In genomic region chr13:58933126-58933525, GRCm38 (mm10) we compare ENCODE assay signal across 17 mouse cellular contexts.
A peak's percentile ranks its signal among the peaks of the same experiment; 100 is the strongest.
DNase-seq lines count a peak whose midpoint lies in the region; ATAC-seq lines count a peak whose summit lies in the region.
"Had no signal": no experiment of that assay in that cellular context is flagged by ENCODE, and none has a peak within 500 bp of the region (broad histone marks: within the 10 kb centered on the region; RNA-seq: fewer than 3 reads in every experiment).

No protein-coding gene starts in this region.

- H3K27me3 ChIP-seq in midbrain, embryonic 12.5 days: no peaks in the 10 kb centered on the region
- 0 out of 2 replicates have a peak, but pooled peaks cover 9% of the 10 kb centered on the region for H3K27me3 ChIP-seq in midbrain, embryonic 10.5 days (ENCODE audit: low read depth, poor library complexity, severe bottlenecking)
- H3K27me3 ChIP-seq in hindbrain, embryonic 16.5 days (replicated peaks; ENCODE audit: control insufficient read depth, insufficient read depth, low read length): no peaks in the 10 kb centered on the region
- no peaks in the 10 kb centered on the region for H3K27me3 ChIP-seq in neural tube, embryonic 15.5 days (replicated peaks)
- H3K27me3 ChIP-seq: CH12.LX; liver, embryonic 15.5 days; megakaryocyte, embryonic 14.5 days had no signal

- 0 out of 2 replicates have a peak overlapping the region, but pooled peaks have one; percentile 24 for H3K9ac ChIP-seq in midbrain, embryonic 12.5 days (replicated peaks)
- no peak overlapping the region for H3K9ac ChIP-seq in hindbrain, embryonic 16.5 days (ENCODE audit: low read depth, low read length)
- H3K9ac ChIP-seq in neural tube, embryonic 15.5 days (replicated peaks): no peak overlapping the region
- H3K9ac ChIP-seq: heart, embryonic 13.5 days; liver, embryonic 15.5 days had no signal

- no peak for DNase-seq in cerebellum, postnatal 14 days
- no peak for DNase-seq in midbrain, embryonic 10.5 days (ENCODE audit: low spot score)
- DNase-seq in left cerebral cortex, postnatal 10 days (ENCODE audit: extremely low spot score in 1 of 2, low spot score in 2 of 2): no peak
- DNase-seq in B cell, adult 2 months: no peak
- DNase-seq: kidney, adult 11 months; kidney, postnatal 10 days; lung, postnatal 10 days; right cerebral cortex, postnatal 25 days; thymus, postnatal 4 days had no signal

- peak overlapping the region; percentile 31; the same call in 1 of the 2 replicates for H3K27ac ChIP-seq in midbrain, embryonic 12.5 days (replicated peaks)
- no peak overlapping the region; the same call in 1 of the 2 replicates for H3K27ac ChIP-seq in midbrain, embryonic 10.5 days (replicated peaks)
- H3K27ac ChIP-seq in hindbrain, embryonic 16.5 days (ENCODE audit: low read depth, low read length): no peak overlapping the region; the same call in 1 of the 2 replicates
- H3K27ac ChIP-seq in neural tube, embryonic 15.5 days (replicated peaks): 0 out of 2 replicates have a peak overlapping the region, but pooled peaks have one; percentile 10
- H3K27ac ChIP-seq: heart, embryonic 13.5 days; liver, embryonic 15.5 days had no signal

- no peak overlapping the region for H3K4me3 ChIP-seq in midbrain, embryonic 12.5 days
- no peak overlapping the region for H3K4me3 ChIP-seq in midbrain, embryonic 10.5 days
- no peak overlapping the region for H3K4me3 ChIP-seq in hindbrain, embryonic 16.5 days (ENCODE audit: low read length)
- H3K4me3 ChIP-seq in neural tube, embryonic 15.5 days (replicated peaks): no peak overlapping the region
- H3K4me3 ChIP-seq: heart, embryonic 13.5 days; liver, embryonic 15.5 days; megakaryocyte, embryonic 14.5 days had no signal

- H3K36me3 ChIP-seq in midbrain, embryonic 12.5 days: no peaks in the 10 kb centered on the region
- H3K36me3 ChIP-seq in midbrain, embryonic 10.5 days: no peaks in the 10 kb centered on the region
- no peaks in the 10 kb centered on the region for H3K36me3 ChIP-seq in hindbrain, embryonic 16.5 days (ENCODE audit: control insufficient read depth, insufficient read depth, low read length)
- no peaks in the 10 kb centered on the region for H3K36me3 ChIP-seq in neural tube, embryonic 15.5 days
- H3K36me3 ChIP-seq: heart, embryonic 13.5 days; liver, embryonic 15.5 days had no signal

- WGBS in midbrain, embryonic 12.5 days: 11% methylated on average over 4 of the region's 4 CpGs
- 10% methylated on average over 4 of the region's 4 CpGs for WGBS in midbrain, embryonic 10.5 days
- WGBS in hindbrain, embryonic 16.5 days: 25% methylated on average over 4 of the region's 4 CpGs
- WGBS in neural tube, embryonic 15.5 days: 25% methylated on average over 4 of the region's 4 CpGs

- intact Hi-C loops in left cerebral cortex, postnatal 10 days (cut with DNase I): loop anchor here (5.0 to 10.0 kb wide), 2 partner anchors 126 to 142 kb away; partner anchors contain the start of gene Ntrk2

- no peaks in the 10 kb centered on the region for H3K9me3 ChIP-seq in midbrain, embryonic 12.5 days
- no peaks in the 10 kb centered on the region for H3K9me3 ChIP-seq in midbrain, embryonic 10.5 days (replicated peaks)
- no peaks in the 10 kb centered on the region for H3K9me3 ChIP-seq in hindbrain, embryonic 16.5 days (ENCODE audit: control insufficient read depth, low read length)
- H3K9me3 ChIP-seq in neural tube, embryonic 15.5 days (replicated peaks): no peaks in the 10 kb centered on the region
- H3K9me3 ChIP-seq: heart, embryonic 13.5 days; liver, embryonic 15.5 days had no signal

- peaks cover 45% of the 10 kb centered on the region for H3K4me1 ChIP-seq in midbrain, embryonic 12.5 days
- peaks cover 34% of the 10 kb centered on the region for H3K4me1 ChIP-seq in midbrain, embryonic 10.5 days
- H3K4me1 ChIP-seq in hindbrain, embryonic 16.5 days (ENCODE audit: control insufficient read depth, insufficient read depth, low read depth, low read length): peaks cover 18% of the 10 kb centered on the region; the same call in 1 of the 2 replicates
- peaks cover 49% of the 10 kb centered on the region for H3K4me1 ChIP-seq in neural tube, embryonic 15.5 days
- H3K4me1 ChIP-seq: liver, embryonic 15.5 days; megakaryocyte, embryonic 14.5 days had no signal

- H3K4me2 ChIP-seq in midbrain, embryonic 12.5 days (replicated peaks): no peak overlapping the region
- no peak overlapping the region for H3K4me2 ChIP-seq in hindbrain, embryonic 16.5 days (ENCODE audit: low read length)
- no peak overlapping the region for H3K4me2 ChIP-seq in neural tube, embryonic 15.5 days
- H3K4me2 ChIP-seq: heart, embryonic 13.5 days; liver, embryonic 15.5 days had no signal

- 0 out of 2 replicates have a peak, but pooled peaks have one; percentile 27 for ATAC-seq in cerebellum, adult (ENCODE audit: insufficient number of reproducible peaks, low FRiP score, low TSS enrichment)
- ATAC-seq in midbrain, embryonic 12.5 days (ENCODE audit: low FRiP score, low read depth): 0 out of 2 replicates have a peak, but pooled peaks have one; percentile 34
- 0 out of 2 replicates have a peak, but pooled peaks have one; percentile 28 for ATAC-seq in hindbrain, embryonic 16.5 days
- ATAC-seq in neural tube, embryonic 15.5 days (ENCODE audit: low FRiP score): no peak

Comparison
In these comparisons a context has a peak if more than half of its experiments do, and no peak if none do; other contexts are left out.
1. H3K27ac ChIP-seq: peak in midbrain, embryonic 12.5 days (single experiment) and neural tube, embryonic 15.5 days (single experiment); none in midbrain, embryonic 10.5 days (single experiment) and hindbrain, embryonic 16.5 days (single experiment).